Mouse (Mus musculus): Measurements from ENCODE around the gene Crabp2. TPM values are rescaled to one million over a fixed set of nuclear protein-coding genes. Genes with fewer than 3 reads are reported as not detected.

The Crabp2 gene
- polyA plus RNA-seq, 1 experiment from 2014 or later, result 417 TPM

DNA sequence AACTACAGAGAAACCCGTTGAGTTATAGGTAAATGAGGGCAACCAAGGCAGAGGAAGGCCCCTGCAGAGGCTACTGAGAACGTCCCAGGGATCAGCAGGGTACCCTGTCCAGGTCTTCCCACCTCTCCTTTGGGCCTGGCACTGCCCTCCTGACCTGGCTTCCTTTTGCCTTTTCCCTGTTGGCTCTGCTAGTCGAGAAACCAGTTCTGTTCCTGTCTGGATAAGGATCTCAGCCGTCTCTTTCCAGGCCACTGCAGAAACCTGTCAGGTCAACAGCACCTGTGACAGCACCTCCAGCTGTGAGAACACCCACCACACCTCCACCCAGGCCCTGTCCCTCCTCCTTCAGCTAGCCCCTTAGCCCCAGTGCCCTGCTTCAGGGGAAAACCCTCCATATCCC, 10.0 kb downstream of the Crabp2 start:
- no peak for ATAC-seq (replicated peaks; ENCODE audit: low FRiP score)
- peaks cover 20% of the 10 kb centered on the region for H3K4me1 ChIP-seq (replicated peaks; ENCODE audit: control insufficient read depth, insufficient read depth, low read length)
- 0 out of 2 replicates have a peak overlapping the region, but pooled peaks have one; percentile 5 for H3K9ac ChIP-seq (ENCODE audit: low read length)
- no peaks in the 10 kb centered on the region for H3K9me3 ChIP-seq (ENCODE audit: control insufficient read depth, low read length)
- H3K27me3 ChIP-seq (ENCODE audit: control insufficient read depth, insufficient read depth, low read length), result no peaks in the 10 kb centered on the region
- DNase-seq (ENCODE audit: low spot score), result no peak
- H3K4me2 ChIP-seq (ENCODE audit: low read depth, low read length, severe bottlenecking), result no peak overlapping the region
- no peak overlapping the region for H3K27ac ChIP-seq (ENCODE audit: low read depth, low read length)
- H3K36me3 ChIP-seq (ENCODE audit: control insufficient read depth, insufficient read depth, low read length), result no peaks in the 10 kb centered on the region; the same call in 1 of the 2 replicates
- WGBS, result 25% methylated on average over 4 of the region's 4 CpGs
- H3K4me3 ChIP-seq (ENCODE audit: low read depth, low read length), result no peak overlapping the region

DNA sequence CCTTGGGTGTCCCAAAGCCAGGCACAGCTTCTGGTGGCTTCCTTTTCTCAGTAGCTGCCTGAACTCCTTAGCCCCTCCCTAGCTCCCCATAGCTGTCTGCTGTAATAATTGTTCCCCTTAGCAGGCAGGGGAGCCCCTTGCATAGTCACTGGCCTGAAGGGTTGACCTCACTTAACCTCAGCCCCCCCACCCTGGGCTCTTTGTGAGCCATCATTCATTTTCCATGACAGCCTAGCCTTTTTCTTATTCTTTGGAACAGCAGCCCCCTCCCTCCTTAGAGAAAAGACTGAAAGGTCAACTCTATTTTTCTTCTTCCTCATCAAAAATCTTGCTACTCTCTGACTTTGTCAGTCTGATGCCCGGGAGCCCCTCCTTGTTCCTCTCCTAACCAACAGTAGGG, 10.5 kb downstream of the Crabp2 start:
- H3K4me1 ChIP-seq (replicated peaks; ENCODE audit: control insufficient read depth, insufficient read depth, low read length), result peaks cover 20% of the 10 kb centered on the region
- H3K27ac ChIP-seq (ENCODE audit: low read depth, low read length), result no peak overlapping the region
- no peak overlapping the region for H3K9ac ChIP-seq (ENCODE audit: low read length)
- H3K4me3 ChIP-seq (ENCODE audit: low read depth, low read length), result no peak overlapping the region
- 20% methylated on average over 1 of the region's 1 CpGs for WGBS
- no peak overlapping the region for H3K4me2 ChIP-seq (ENCODE audit: low read depth, low read length, severe bottlenecking)
- no peaks in the 10 kb centered on the region for H3K9me3 ChIP-seq (ENCODE audit: control insufficient read depth, low read length)
- ATAC-seq (replicated peaks; ENCODE audit: low FRiP score) (no peak), DNase-seq (ENCODE audit: low spot score) (no peak)
- H3K27me3 ChIP-seq (ENCODE audit: control insufficient read depth, insufficient read depth, low read length), result no peaks in the 10 kb centered on the region
- H3K36me3 ChIP-seq (ENCODE audit: control insufficient read depth, insufficient read depth, low read length), result no peaks in the 10 kb centered on the region; the same call in 1 of the 2 replicates

- ATAC-seq (replicated peaks; ENCODE audit: low FRiP score), result no peak
- Histone ChIP-seq H3K4me2 (ENCODE audit: low read depth, low read length, severe bottlenecking) (no peak overlapping the region), H3K36me3 (ENCODE audit: control insufficient read depth, insufficient read depth, low read length) (no peaks in the 10 kb centered on the region; the same call in 1 of the 2 replicates), H3K27ac (ENCODE audit: low read depth, low read length) (peak overlapping the region; percentile 96), H3K27me3 (ENCODE audit: control insufficient read depth, insufficient read depth, low read length) (no peaks in the 10 kb centered on the region), H3K4me1 (replicated peaks; ENCODE audit: control insufficient read depth, insufficient read depth, low read length) (peaks cover 20% of the 10 kb centered on the region), H3K9ac (ENCODE audit: low read length) (no peak overlapping the region), H3K9me3 (ENCODE audit: control insufficient read depth, low read length) (no peaks in the 10 kb centered on the region), H3K4me3 (ENCODE audit: low read depth, low read length) (no peak overlapping the region)
- no peak for DNase-seq (ENCODE audit: low spot score)
- 62% methylated on average over 7 of the region's 7 CpGs for WGBS
These were observed 10.9 kb downstream of the Crabp2 start for GRCm38 (mm10) chr3:87959371-87959770.

GRCm38 (mm10) chr3:87960191-87960585, 11.7 kb downstream of the Crabp2 start:
- ATAC-seq (replicated peaks; ENCODE audit: low FRiP score) (peak; percentile 2; the same call in 1 of the 2 replicates), DNase-seq (ENCODE audit: low spot score) (no peak)
- peak overlapping the region; percentile 65 for H3K4me2 ChIP-seq (ENCODE audit: low read depth, low read length, severe bottlenecking)
- H3K36me3 ChIP-seq (ENCODE audit: control insufficient read depth, insufficient read depth, low read length), result no peaks in the 10 kb centered on the region
- H3K27me3 ChIP-seq (ENCODE audit: control insufficient read depth, insufficient read depth, low read length), result no peaks in the 10 kb centered on the region
- peaks cover 20% of the 10 kb centered on the region for H3K4me1 ChIP-seq (replicated peaks; ENCODE audit: control insufficient read depth, insufficient read depth, low read length)
- H3K9me3 ChIP-seq (ENCODE audit: control insufficient read depth, low read length), result no peaks in the 10 kb centered on the region
- H3K27ac ChIP-seq (ENCODE audit: low read depth, low read length), result peak overlapping the region; percentile 96
- H3K9ac ChIP-seq (ENCODE audit: low read length), result peak overlapping the region; percentile 73
- peak overlapping the region; percentile 33 for H3K4me3 ChIP-seq (ENCODE audit: low read depth, low read length)
- WGBS, result 4% methylated on average over 10 of the region's 10 CpGs

GRCm38 (mm10) chr3:87960586-87961191, 12.2 kb downstream of the Crabp2 start:
- Histone ChIP-seq H3K4me1 (replicated peaks; ENCODE audit: control insufficient read depth, insufficient read depth, low read length) (peaks cover 20% of the 10 kb centered on the region), H3K36me3 (ENCODE audit: control insufficient read depth, insufficient read depth, low read length) (no peaks in the 10 kb centered on the region), H3K4me3 (ENCODE audit: low read depth, low read length) (peak overlapping the region; percentile 33), H3K9ac (ENCODE audit: low read length) (peak overlapping the region; percentile 73), H3K4me2 (ENCODE audit: low read depth, low read length, severe bottlenecking) (peak overlapping the region; percentile 65), H3K27me3 (ENCODE audit: control insufficient read depth, insufficient read depth, low read length) (no peaks in the 10 kb centered on the region), H3K9me3 (ENCODE audit: control insufficient read depth, low read length) (no peaks in the 10 kb centered on the region), H3K27ac (ENCODE audit: low read depth, low read length) (peak overlapping the region; percentile 96)
- peak; percentile 98 for DNase-seq (ENCODE audit: low spot score)
- whole genome bisulfite sequencing, result under 1% methylated on average over 27 of the region's 27 CpGs
- peak; percentile 97 for ATAC-seq (replicated peaks; ENCODE audit: low FRiP score)

DNA sequence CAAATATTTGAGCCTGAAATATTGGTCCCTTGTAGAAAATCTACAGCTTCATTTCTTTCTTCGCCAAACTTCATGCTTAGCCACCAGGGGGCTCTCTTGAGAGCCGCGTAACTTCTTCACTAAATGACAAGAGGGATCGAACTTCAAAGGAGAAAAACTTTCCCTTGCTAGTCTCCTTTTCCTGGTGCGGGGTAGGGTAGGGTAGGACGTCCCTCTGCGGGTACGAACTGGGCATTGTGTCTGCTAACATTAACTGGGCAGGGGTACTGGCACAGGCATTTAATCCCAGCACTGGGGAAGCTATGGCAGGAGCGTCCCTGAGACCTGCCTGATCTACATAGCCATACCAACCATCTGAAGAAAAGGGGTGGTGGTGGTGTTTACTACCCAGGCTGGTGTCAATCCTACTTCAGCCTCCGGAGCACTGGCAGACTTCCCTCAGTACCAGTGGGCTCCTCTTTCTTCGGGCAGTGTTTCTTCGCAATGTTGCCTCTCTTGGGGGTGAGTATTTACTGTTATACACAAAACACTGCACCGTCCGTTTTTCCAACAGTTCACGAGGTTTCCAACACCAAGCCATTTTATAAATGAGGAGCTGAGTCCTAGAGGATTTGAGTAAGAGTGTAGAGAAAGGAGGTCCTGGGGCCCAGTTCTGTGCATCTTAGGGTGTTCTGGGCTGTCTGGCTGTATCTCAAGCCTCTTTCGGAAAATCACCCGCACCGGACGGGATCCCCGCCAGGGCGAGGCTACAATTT, 21.9 kb downstream of the Crabp2 start:
- Histone ChIP-seq H3K4me3 (ENCODE audit: low read depth, low read length) (peak overlapping the region; percentile 90), H3K9me3 (ENCODE audit: control insufficient read depth, low read length) (no peaks in the 10 kb centered on the region), H3K4me1 (replicated peaks; ENCODE audit: control insufficient read depth, insufficient read depth, low read length) (peaks cover 19% of the 10 kb centered on the region; the same call in 1 of the 2 replicates), H3K36me3 (ENCODE audit: control insufficient read depth, insufficient read depth, low read length) (peaks cover 2% of the 10 kb centered on the region), H3K4me2 (ENCODE audit: low read depth, low read length, severe bottlenecking) (peak overlapping the region; percentile 85), H3K9ac (ENCODE audit: low read length) (peak overlapping the region; percentile 95), H3K27ac (ENCODE audit: low read depth, low read length) (peak overlapping the region; percentile 99), H3K27me3 (ENCODE audit: control insufficient read depth, insufficient read depth, low read length) (no peaks in the 10 kb centered on the region)
- DNase-seq (ENCODE audit: low spot score) (peak; percentile 80), ATAC-seq (replicated peaks; ENCODE audit: low FRiP score) (0 out of 2 replicates have a peak, but pooled peaks have one; percentile 1)
- WGBS, result under 1% methylated on average over 21 of the region's 21 CpGs

- WGBS, result under 1% methylated on average over 44 of the region's 44 CpGs
- H3K4me2 ChIP-seq (ENCODE audit: low read depth, low read length, severe bottlenecking), result peak within 1 kb of the TSS; percentile 85
- no peaks in the 10 kb centered on the region for H3K9me3 ChIP-seq (ENCODE audit: control insufficient read depth, low read length)
- ATAC-seq (replicated peaks; ENCODE audit: low FRiP score) (peak; percentile 75), DNase-seq (ENCODE audit: low spot score) (peak; percentile 95)
- peak within 1 kb of the TSS; percentile 95 for H3K9ac ChIP-seq (ENCODE audit: low read length)
- H3K27ac ChIP-seq (ENCODE audit: low read depth, low read length), result peak within 1 kb of the TSS; percentile 99
- peak within 1 kb of the TSS; percentile 90 for H3K4me3 ChIP-seq (ENCODE audit: low read depth, low read length)
- no peaks in the 10 kb centered on the region for H3K27me3 ChIP-seq (ENCODE audit: control insufficient read depth, insufficient read depth, low read length)
- H3K4me1 ChIP-seq (replicated peaks; ENCODE audit: control insufficient read depth, insufficient read depth, low read length), result peaks cover 22% of the 10 kb centered on the region; the same call in 1 of the 2 replicates
- peaks cover 7% of the 10 kb centered on the region for H3K36me3 ChIP-seq (ENCODE audit: control insufficient read depth, insufficient read depth, low read length)
These were observed 22.5 kb downstream of the Crabp2 start, which contains the start of gene Nes for GRCm38 (mm10) chr3:87970939-87971488. Gene Nes (plus strand): TSS chr3:87971078.

- Histone ChIP-seq H3K4me3 (ENCODE audit: low read depth, low read length) (peak overlapping the region; percentile 90), H3K4me2 (ENCODE audit: low read depth, low read length, severe bottlenecking) (peak overlapping the region; percentile 85), H3K27ac (ENCODE audit: low read depth, low read length) (peak overlapping the region; percentile 99), H3K9ac (ENCODE audit: low read length) (peak overlapping the region; percentile 95), H3K4me1 (replicated peaks; ENCODE audit: control insufficient read depth, insufficient read depth, low read length) (peaks cover 22% of the 10 kb centered on the region; the same call in 1 of the 2 replicates), H3K36me3 (ENCODE audit: control insufficient read depth, insufficient read depth, low read length) (peaks cover 10% of the 10 kb centered on the region), H3K9me3 (ENCODE audit: control insufficient read depth, low read length) (no peaks in the 10 kb centered on the region), H3K27me3 (ENCODE audit: control insufficient read depth, insufficient read depth, low read length) (no peaks in the 10 kb centered on the region)
- under 1% methylated on average over 60 of the region's 60 CpGs for WGBS
- ATAC-seq (replicated peaks; ENCODE audit: low FRiP score) (no peak), DNase-seq (ENCODE audit: low spot score) (peak; percentile 70)
These were observed 23.2 kb downstream of the Crabp2 start for GRCm38 (mm10) chr3:87971489-87972202.
